ENCODE assay signal across 8 mouse cellular contexts in genomic region chr4:88033729-88034386, GRCm38 (mm10). TPM values are rescaled to one million over a fixed set of nuclear protein-coding genes. Genes with fewer than 3 reads are reported as not detected.
DNase-seq lines count a peak whose midpoint lies in the region; ATAC-seq and TF ChIP-seq lines count a peak whose summit lies in the region.

No protein-coding gene starts in this region.

- no peaks in the 10 kb centered on the region for H3K9me3 ChIP-seq in forebrain, embryonic 13.5 days (replicated peaks)
- no peaks in the 10 kb centered on the region for H3K9me3 ChIP-seq in intestine, embryonic 15.5 days
- H3K9me3 ChIP-seq in liver, embryonic 16.5 days (replicated peaks; ENCODE audit: control insufficient read depth, low read length): no peaks in the 10 kb centered on the region

- H3K9ac ChIP-seq in forebrain, embryonic 13.5 days: peak overlapping the region; percentile 83
- peak overlapping the region; percentile 49 for H3K9ac ChIP-seq in intestine, embryonic 15.5 days
- H3K9ac ChIP-seq in liver, embryonic 16.5 days (ENCODE audit: low read depth, low read length): peak overlapping the region; percentile 68

- peaks cover 38% of the 10 kb centered on the region for H3K4me1 ChIP-seq in forebrain, embryonic 13.5 days
- no peaks in the 10 kb centered on the region; the same call in none of the 2 replicates for H3K4me1 ChIP-seq in intestine, embryonic 15.5 days (replicated peaks)
- H3K4me1 ChIP-seq in liver, embryonic 16.5 days (ENCODE audit: control insufficient read depth, low read depth, low read length): peaks cover 21% of the 10 kb centered on the region
- H3K4me1 ChIP-seq in olfactory bulb, adult 2 months (ENCODE audit: control insufficient read depth, insufficient read depth, low read length): peaks cover 10% of the 10 kb centered on the region

- TF ChIP-seq CTCF in olfactory bulb, adult 2 months (IDR thresholded peaks at IDR 0.05; ENCODE audit: insufficient read depth, low read depth, low read length): no peak

- DNase-seq in gastrocnemius, adult 18-20 months (ENCODE audit: low spot score): peak; percentile 2
- no peak for DNase-seq in gastrocnemius, postnatal 25 days
- peak; percentile 16 for DNase-seq in adrenal gland, postnatal 14 days
- no peak for DNase-seq in frontal cortex, postnatal 14 days (ENCODE audit: low spot score in 2 of 2)

- peak overlapping the region; percentile 75 for H3K4me3 ChIP-seq in forebrain, embryonic 13.5 days
- H3K4me3 ChIP-seq in intestine, embryonic 15.5 days (replicated peaks): peak overlapping the region; percentile 88
- peak overlapping the region; percentile 69 for H3K4me3 ChIP-seq in liver, embryonic 16.5 days (ENCODE audit: low read depth, low read length)
- peak overlapping the region; percentile 85 for H3K4me3 ChIP-seq in olfactory bulb, adult 2 months (ENCODE audit: insufficient read depth, low read depth, low read length)

- H3K36me3 ChIP-seq in forebrain, embryonic 13.5 days (ENCODE audit: poor library complexity, severe bottlenecking): no peaks in the 10 kb centered on the region
- no peaks in the 10 kb centered on the region for H3K36me3 ChIP-seq in intestine, embryonic 15.5 days
- no peaks in the 10 kb centered on the region for H3K36me3 ChIP-seq in liver, embryonic 16.5 days (ENCODE audit: control insufficient read depth, insufficient read depth)

- no peak for TF ChIP-seq POLR2A in olfactory bulb, adult 2 months (IDR thresholded peaks at IDR 0.05; ENCODE audit: insufficient read depth, low read depth, low read length)

- H3K27ac ChIP-seq in forebrain, embryonic 13.5 days: peak overlapping the region; percentile 59
- peak overlapping the region; percentile 64; the same call in 1 of the 2 replicates for H3K27ac ChIP-seq in intestine, embryonic 15.5 days
- no peak overlapping the region for H3K27ac ChIP-seq in liver, embryonic 16.5 days (ENCODE audit: low read length)
- H3K27ac ChIP-seq in olfactory bulb, adult 2 months (ENCODE audit: insufficient read depth, low read depth, low read length): no peak overlapping the region

- peaks cover 5% of the 10 kb centered on the region; the same call in 1 of the 2 replicates for H3K27me3 ChIP-seq in forebrain, embryonic 13.5 days
- no peaks in the 10 kb centered on the region for H3K27me3 ChIP-seq in intestine, embryonic 15.5 days (replicated peaks)
- peaks cover 16% of the 10 kb centered on the region for H3K27me3 ChIP-seq in liver, embryonic 16.5 days (ENCODE audit: control insufficient read depth, insufficient read depth, low read depth, low read length)

- under 1% methylated on average over 25 of the region's 25 CpGs for WGBS in forebrain, embryonic 13.5 days
- WGBS in intestine, embryonic 15.5 days: under 1% methylated on average over 25 of the region's 25 CpGs
- WGBS in liver, embryonic 16.5 days (ENCODE audit: insufficient replicate concordance): 0% methylated on average over 25 of the region's 25 CpGs
- WGBS in olfactory bulb, adult 2 months: under 1% methylated on average over 25 of the region's 25 CpGs

- ATAC-seq in forebrain, embryonic 13.5 days: no peak
- ATAC-seq in intestine, embryonic 15.5 days: no peak
- no peak for ATAC-seq in liver, embryonic 16.5 days (ENCODE audit: low read depth)

- peak overlapping the region; percentile 80 for H3K4me2 ChIP-seq in forebrain, embryonic 13.5 days
- peak overlapping the region; percentile 77 for H3K4me2 ChIP-seq in intestine, embryonic 15.5 days (replicated peaks)
- H3K4me2 ChIP-seq in liver, embryonic 16.5 days (ENCODE audit: low read depth, low read length): peak overlapping the region; percentile 97

RNA-seq across cellular contexts. Expression of gene Mllt3, which starts 0.7 kb away (rescaled TPM):
- 100 to 1,000 TPM; 148 to 154 TPM for total RNA-seq in gastrocnemius, adult 18-20 months (2021)
- total RNA-seq in gastrocnemius, postnatal 25 days (2021): 10 to 100 TPM; 59.8 to 62.8 TPM
- total RNA-seq in adrenal gland, postnatal 14 days (2021): 23.5 and 24.5 TPM in 2 replicates
- polyA plus RNA-seq in forebrain, embryonic 13.5 days (2015; fragmentation: Nextera tagmentation; extraction: Ambion mirVana): 107 and 116 TPM in 2 replicates
- polyA plus RNA-seq in intestine, embryonic 15.5 days (2015; fragmentation: Nextera tagmentation; extraction: Ambion mirVana): 35.6 and 38.4 TPM in 2 replicates
- 83.5 and 89.3 TPM in 2 replicates for polyA plus RNA-seq in liver, embryonic 16.5 days (2015; fragmentation: Nextera tagmentation; extraction: Ambion mirVana)
- polyA plus RNA-seq in olfactory bulb, adult 2 months (2012; ENCODE audit: insufficient read depth, insufficient read length, low replicate concordance, missing spikeins): not detected in 2 replicates

Comparison
In these comparisons a context has a peak if more than half of its experiments do, and no peak if none do; other contexts are left out.
1. DNase-seq: peak in gastrocnemius, adult 18-20 months (single experiment) and adrenal gland, postnatal 14 days (single experiment); none in gastrocnemius, postnatal 25 days (single experiment) and frontal cortex, postnatal 14 days (0 of 2).
2. H3K27ac ChIP-seq: peak in forebrain, embryonic 13.5 days (single experiment) and intestine, embryonic 15.5 days (single experiment); none in liver, embryonic 16.5 days (single experiment) and olfactory bulb, adult 2 months (single experiment).
3. Peak in every context shown above with its lines, with median percentiles within 50 percentile points of each other: H3K4me2 ChIP-seq, H3K4me3 ChIP-seq and H3K9ac ChIP-seq.